ENCODE assay signal across 7 mouse cellular contexts in genomic region chrX:141590242-141590641, GRCm38 (mm10).
DNase-seq lines count a peak whose midpoint lies in the region; ATAC-seq and TF ChIP-seq lines count a peak whose summit lies in the region.

No protein-coding gene starts in this region.

- no peak for TF ChIP-seq POLR2A in kidney, adult 2 months (IDR thresholded peaks at IDR 0.05; ENCODE audit: low read depth, low read length)
- TF ChIP-seq POLR2A in thymus, adult 2 months (IDR thresholded peaks at IDR 0.05; ENCODE audit: control insufficient read depth, extremely low read depth, insufficient read depth, low read length, poor library complexity), result no peak

- ATAC-seq in kidney, embryonic 14.5 days (ENCODE audit: low FRiP score, low TSS enrichment), result no peak
- no peak for ATAC-seq in monocyte, adult 5-6 weeks (replicated peaks; ENCODE audit: insufficient number of reproducible peaks, low FRiP score, low TSS enrichment, poor library complexity, severe bottlenecking)

- H3K27me3 ChIP-seq in kidney, adult 2 months (replicated peaks; ENCODE audit: control insufficient read depth, insufficient read depth, low read length), result no peaks in the 10 kb centered on the region
- no peaks in the 10 kb centered on the region for H3K27me3 ChIP-seq in kidney, embryonic 14.5 days (ENCODE audit: control insufficient read depth, insufficient read depth, low read length)
- H3K27me3 ChIP-seq in thymus, adult 2 months (ENCODE audit: control insufficient read depth, insufficient read depth, low read length), result no peaks in the 10 kb centered on the region

- H3K4me1 ChIP-seq in kidney, adult 2 months (ENCODE audit: control insufficient read depth, insufficient read depth, low read length), result no peaks in the 10 kb centered on the region
- no peaks in the 10 kb centered on the region for H3K4me1 ChIP-seq in kidney, embryonic 14.5 days (ENCODE audit: control insufficient read depth, insufficient read depth, low read length)
- no peaks in the 10 kb centered on the region for H3K4me1 ChIP-seq in thymus, adult 2 months (replicated peaks; ENCODE audit: control insufficient read depth, insufficient read depth, low read length)

- DNase-seq in kidney, adult 2 months, result peak; percentile 4
- peak; percentile 2 for DNase-seq in thymus, postnatal 0 days (ENCODE audit: low spot score)
- DNase-seq in thymus, adult 2 months, result no peak
- DNase-seq in embryo, embryonic 9.5 days (ENCODE audit: extremely low spot score), result peak; percentile 3
- DNase-seq in spleen, adult 12 weeks (ENCODE audit: low spot score), result no peak

- H3K9me3 ChIP-seq in kidney, embryonic 14.5 days (ENCODE audit: control insufficient read depth, low read length), result no peaks in the 10 kb centered on the region

- WGBS in kidney, adult 2 months, result 14% methylated on average over 3 of the region's 3 CpGs
- WGBS in kidney, embryonic 14.5 days, result 33% methylated on average over 3 of the region's 3 CpGs
- WGBS in thymus, adult 2 months, result 19% methylated on average over 3 of the region's 3 CpGs

- no peak overlapping the region for H3K4me2 ChIP-seq in kidney, embryonic 14.5 days (replicated peaks; ENCODE audit: low read depth, low read length)

- TF ChIP-seq CTCF in kidney, adult 2 months (conservative IDR thresholded peaks at IDR 0.05; ENCODE audit: insufficient read depth, insufficient read length, low read depth, low read length), result no peak
- no peak for TF ChIP-seq CTCF in thymus, adult 2 months (IDR thresholded peaks at IDR 0.05; ENCODE audit: borderline replicate concordance, control insufficient read depth, extremely low read depth, insufficient read depth, low read length, poor library complexity)

- no peak overlapping the region for H3K27ac ChIP-seq in kidney, adult 2 months (ENCODE audit: insufficient read depth, low read depth, low read length)
- H3K27ac ChIP-seq in kidney, embryonic 14.5 days (ENCODE audit: low read depth, low read length), result no peak overlapping the region
- H3K27ac ChIP-seq in thymus, adult 2 months (ENCODE audit: control insufficient read depth, insufficient read depth, low read length), result no peak overlapping the region

- H3K9ac ChIP-seq in kidney, embryonic 14.5 days (ENCODE audit: low read depth, low read length), result no peak overlapping the region

- no peaks in the 10 kb centered on the region for H3K36me3 ChIP-seq in kidney, adult 2 months (ENCODE audit: control insufficient read depth, insufficient read depth, low read length)
- no peaks in the 10 kb centered on the region for H3K36me3 ChIP-seq in kidney, embryonic 14.5 days (ENCODE audit: control insufficient read depth, insufficient read depth, low read length)
- H3K36me3 ChIP-seq in thymus, adult 2 months (ENCODE audit: control insufficient read depth, insufficient read depth, low read length), result no peaks in the 10 kb centered on the region

- H3K4me3 ChIP-seq in kidney, adult 2 months (ENCODE audit: insufficient read depth, low read depth, low read length), result no peak overlapping the region
- no peak overlapping the region for H3K4me3 ChIP-seq in kidney, embryonic 14.5 days (ENCODE audit: low read length)
- no peak overlapping the region for H3K4me3 ChIP-seq in thymus, adult 2 months (ENCODE audit: control insufficient read depth, insufficient read depth, low read length)

Comparison
In these comparisons a context has a peak if more than half of its experiments do, and no peak if none do; other contexts are left out.
1. DNase-seq: peak in kidney, adult 2 months (single experiment), thymus, postnatal 0 days (single experiment) and embryo, embryonic 9.5 days (single experiment); none in thymus, adult 2 months (single experiment) and spleen, adult 12 weeks (single experiment).